ENCODE assay signal across 8 mouse cellular contexts in the genomic region with DNA sequence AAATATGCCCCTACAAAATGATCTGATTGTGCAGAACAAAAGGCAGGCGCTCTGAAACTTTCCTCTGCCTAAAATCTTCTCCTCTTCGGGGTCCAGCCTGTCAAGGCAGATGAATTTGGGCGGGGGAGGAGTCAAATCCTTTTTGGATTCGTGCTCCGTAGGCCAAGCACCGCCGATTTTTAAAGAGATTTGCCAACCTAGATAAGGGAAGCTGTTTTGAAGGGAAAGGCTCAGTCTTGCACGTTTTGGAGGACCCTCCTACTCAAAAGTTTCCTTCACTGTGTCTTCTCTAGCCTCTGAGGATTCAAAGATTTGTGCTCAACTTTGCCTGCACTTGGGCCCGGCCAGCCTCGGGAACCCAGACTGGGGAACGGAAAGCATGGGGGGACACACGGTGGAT. TPM values are rescaled to one million over a fixed set of nuclear protein-coding genes. Genes with fewer than 3 reads are reported as not detected.
DNase-seq lines count a peak whose midpoint lies in the region; ATAC-seq and TF ChIP-seq lines count a peak whose summit lies in the region.

No protein-coding gene starts in this region.

- peaks cover 3% of the 10 kb centered on the region; the same call in 1 of the 2 replicates for H3K4me1 ChIP-seq in embryonic fibroblast, embryonic 13.5 days (ENCODE audit: control insufficient read depth, insufficient read depth, low read length)
- H3K4me1 ChIP-seq in intestine, embryonic 15.5 days (replicated peaks): no peaks in the 10 kb centered on the region
- no peaks in the 10 kb centered on the region; the same call in 1 of the 2 replicates for H3K4me1 ChIP-seq in neural tube, embryonic 12.5 days

- ATAC-seq in intestine, embryonic 15.5 days: no peak
- no peak; the same call in 1 of the 2 replicates for ATAC-seq in neural tube, embryonic 12.5 days (ENCODE audit: low FRiP score, low read depth)

- no peak for DNase-seq in layer of hippocampus, adult 2 months (ENCODE audit: low spot score in 2 of 2)
- DNase-seq in layer of hippocampus, postnatal 10 days (ENCODE audit: low spot score in 2 of 2): no peak
- no peak for DNase-seq in frontal cortex, postnatal 14 days (ENCODE audit: low spot score in 2 of 2)
- DNase-seq in frontal cortex, adult 2 months (ENCODE audit: extremely low spot score in 1 of 2, low spot score in 1 of 2): no peak
- no peak for DNase-seq in urinary bladder, adult 2 months (ENCODE audit: low spot score)

- peak overlapping the region; percentile 66 for H3K4me2 ChIP-seq in intestine, embryonic 15.5 days (replicated peaks)
- peak overlapping the region; percentile 68 for H3K4me2 ChIP-seq in neural tube, embryonic 12.5 days (replicated peaks)

- peak overlapping the region; percentile 60 for H3K9ac ChIP-seq in intestine, embryonic 15.5 days
- H3K9ac ChIP-seq in neural tube, embryonic 12.5 days: peak overlapping the region; percentile 44

- no peak for TF ChIP-seq POLR2A in embryonic fibroblast, embryonic 13.5 days (IDR thresholded peaks at IDR 0.05; ENCODE audit: low read depth, low read length)

- H3K36me3 ChIP-seq in intestine, embryonic 15.5 days: no peaks in the 10 kb centered on the region
- no peaks in the 10 kb centered on the region for H3K36me3 ChIP-seq in neural tube, embryonic 12.5 days

- no peaks in the 10 kb centered on the region for H3K9me3 ChIP-seq in intestine, embryonic 15.5 days
- no peaks in the 10 kb centered on the region for H3K9me3 ChIP-seq in neural tube, embryonic 12.5 days

- H3K4me3 ChIP-seq in layer of hippocampus, adult 2 months: peak overlapping the region; percentile 49
- H3K4me3 ChIP-seq in embryonic fibroblast, embryonic 13.5 days (ENCODE audit: insufficient read depth, low read length): peak overlapping the region; percentile 47
- peak overlapping the region; percentile 52 for H3K4me3 ChIP-seq in intestine, embryonic 15.5 days (replicated peaks)
- peak overlapping the region; percentile 40 for H3K4me3 ChIP-seq in neural tube, embryonic 12.5 days

- H3K27me3 ChIP-seq in intestine, embryonic 15.5 days (replicated peaks): no peaks in the 10 kb centered on the region
- no peaks in the 10 kb centered on the region for H3K27me3 ChIP-seq in neural tube, embryonic 12.5 days (replicated peaks)

- no peak overlapping the region for H3K27ac ChIP-seq in layer of hippocampus, adult 2 months
- H3K27ac ChIP-seq in embryonic fibroblast, embryonic 13.5 days (ENCODE audit: insufficient read depth, low read length): no peak overlapping the region
- H3K27ac ChIP-seq in intestine, embryonic 15.5 days: peak overlapping the region; percentile 80
- no peak overlapping the region for H3K27ac ChIP-seq in neural tube, embryonic 12.5 days

- TF ChIP-seq CTCF in layer of hippocampus, adult 2 months (conservative IDR thresholded peaks at IDR 0.05): no peak
- no peak for TF ChIP-seq CTCF in embryonic fibroblast, embryonic 13.5 days (IDR thresholded peaks at IDR 0.05; ENCODE audit: borderline replicate concordance, insufficient read depth, low read length)

- WGBS in intestine, embryonic 15.5 days: 26% methylated on average over 12 of the region's 12 CpGs
- WGBS in neural tube, embryonic 12.5 days: 20% methylated on average over 12 of the region's 12 CpGs

RNA-seq across cellular contexts. Expression of gene Gpc3, which starts 0.9 kb away (rescaled TPM):
- total RNA-seq in layer of hippocampus, adult 2 months (2021): 1 to 10 TPM; 7.1 to 7.3 TPM
- 10 to 100 TPM; 11.3 to 13.9 TPM for total RNA-seq in layer of hippocampus, postnatal 10 days (2021)
- 57.8 and 149 TPM in 2 replicates for polyA plus RNA-seq in embryonic fibroblast, embryonic 13.5 days (2011; ENCODE audit: insufficient read length, low read depth, missing spikeins)
- 505 and 604 TPM in 2 replicates for polyA plus RNA-seq in intestine, embryonic 15.5 days (2015; fragmentation: Nextera tagmentation; extraction: Ambion mirVana)
- polyA plus RNA-seq in neural tube, embryonic 12.5 days (2016; fragmentation: Nextera tagmentation; extraction: Ambion mirVana): 303 and 304 TPM in 2 replicates
- polyA plus RNA-seq in frontal cortex, adult 2 months (2012; rRNA removed): 5.1 and 6.3 TPM in 2 replicates
- 50.0 and 55.9 TPM in 2 replicates for polyA plus RNA-seq in urinary bladder, adult 2 months (2012; rRNA removed)
